Mouse (Mus musculus) heart, embryonic 14.5 days (tissue): Measurements from ENCODE around the gene Zfp111. TPM values are rescaled to one million over a fixed set of nuclear protein-coding genes. Genes with fewer than 3 reads are reported as not detected.
A peak's percentile ranks its signal among the peaks of the same experiment; 100 is the strongest.

Source experiments
- ATAC-seq: fragments of 200-750 bp; cut with Nextera tagmentation; 2 replicates; pipeline ENCODE4 v1.8.0; 2017; ENCODE audit warnings: low read depth, moderate TSS enrichment; ENCODE audit not compliant: insufficient number of reproducible peaks, insufficient read depth, low FRiP score
- H3K27ac ChIP-seq, 2 experiments: fragments of 200-500 bp in 1 of 2; fragments of 300-500 bp in 1 of 2; sonication (generic) in 1 of 2; replicated peaks in 1 of 2; 2 replicates each; pipeline ENCODE4 v1.5.1; 2012 to 2014; ENCODE audit warnings: low read depth in 2 of 2, low read length in 2 of 2, control low read depth in 1 of 2, mild to moderate bottlenecking in 1 of 2, mixed read lengths in 1 of 2; ENCODE audit not compliant: control insufficient read depth in 1 of 2, insufficient read depth in 1 of 2
- H3K27me3 ChIP-seq: fragments of 300-500 bp; sonication (generic); 2 replicates; pipeline ENCODE4 v1.6.1; 2014; ENCODE audit warnings: mild to moderate bottlenecking, low read length, control low read depth; ENCODE audit not compliant: control insufficient read depth, insufficient read depth
- H3K36me3 ChIP-seq: fragments of 300-500 bp; sonication (generic); 2 replicates; pipeline ENCODE4 v1.6.1; 2014; ENCODE audit warnings: mild to moderate bottlenecking, control low read depth, low read length, mixed read lengths; ENCODE audit not compliant: control insufficient read depth, insufficient read depth
- H3K4me1 ChIP-seq, 2 experiments: fragments of 200-500 bp in 1 of 2; fragments of 300-500 bp in 1 of 2; sonication (generic) in 1 of 2; 2 replicates each; pipeline ENCODE4 v1.6.1; 2012 to 2014; ENCODE audit warnings: low read length in 2 of 2, control low read depth in 1 of 2, mixed read lengths in 1 of 2; ENCODE audit not compliant: control insufficient read depth in 2 of 2, insufficient read depth in 2 of 2
- H3K4me2 ChIP-seq: fragments of 300-500 bp; sonication (generic); 2 replicates; pipeline ENCODE4 v1.6.1; 2014; ENCODE audit warnings: mild to moderate bottlenecking, low read length
- H3K4me3 ChIP-seq, 2 experiments: fragments of 200-500 bp in 1 of 2; fragments of 300-500 bp in 1 of 2; sonication (generic) in 1 of 2; 2 replicates each; pipeline ENCODE4 v1.5.1; 2012 to 2014; ENCODE audit warnings: low read length in 2 of 2, mild to moderate bottlenecking in 2 of 2, control low read depth in 1 of 2, low read depth in 1 of 2, moderate library complexity in 1 of 2; ENCODE audit not compliant: control insufficient read depth in 1 of 2, insufficient read depth in 1 of 2
- H3K9ac ChIP-seq: fragments of 300-500 bp; sonication (generic); 2 replicates; pipeline ENCODE4 v1.6.1; 2014; ENCODE audit warnings: mild to moderate bottlenecking, low read length
- H3K9me3 ChIP-seq: fragments of 300-500 bp; sonication (generic); 2 replicates; pipeline ENCODE4 v1.6.1; 2016; ENCODE audit warnings: low read length, control low read depth; ENCODE audit not compliant: control insufficient read depth
- WGBS: fragments of 180-500 bp; shearing (Covaris S2); extraction: QIAGEN DNeasy Blood & Tissue Kit; methylation state at CpG from one replicate; pipeline ENCODE4 v1.1.7; 2014; 5-methylcytosine and 5-hydroxymethylcytosine counted together
- polyA plus RNA-seq: library from polyadenylated mRNA; unstranded; fragments of >200 nt; fragmentation: Nextera tagmentation; extraction: Ambion mirVana; gene quantifications from 2 replicates; pipeline ENCODE4 v1.2.1, GENCODE M21; 2014

The Zfp111 gene
- polyA plus RNA-seq, 1 experiment from 2014 or later: 7.1 TPM

- H3K9me3 ChIP-seq: no peaks in the 10 kb centered on the region
- 64% methylated on average over 2 of the region's 2 CpGs for WGBS
- H3K4me1 ChIP-seq: peaks cover 0 to 4% of the 10 kb centered on the region in 2 experiments; a peak in 1 of 4 replicates
- H3K27ac ChIP-seq: no peak overlapping the region
- no peak overlapping the region for H3K9ac ChIP-seq
- H3K36me3 ChIP-seq: peaks cover 7% of the 10 kb centered on the region; the same call in 1 of the 2 replicates
- H3K4me2 ChIP-seq: no peak overlapping the region
- H3K4me3 ChIP-seq: no peak overlapping the region
- no peak for ATAC-seq
- H3K27me3 ChIP-seq: no peaks in the 10 kb centered on the region
Observed at GRCm38 (mm10) chr7:24210296-24210695, 947 bp downstream of the Zfp111 start.

- H3K27ac ChIP-seq: no peak overlapping the region
- peaks cover 0 to 4% of the 10 kb centered on the region in 2 experiments; a peak in 1 of 4 replicates for H3K4me1 ChIP-seq
- ATAC-seq: no peak
- peaks cover 24% of the 10 kb centered on the region for H3K36me3 ChIP-seq
- peak overlapping the region; percentile 7 to 64; a peak in 3 of 4 replicates for H3K4me3 ChIP-seq
- no peaks in the 10 kb centered on the region for H3K27me3 ChIP-seq
- no peak overlapping the region for H3K9ac ChIP-seq
- WGBS: 58% methylated on average over 7 of the region's 7 CpGs
- H3K9me3 ChIP-seq: no peaks in the 10 kb centered on the region
- H3K4me2 ChIP-seq: peak overlapping the region; percentile 65
Observed at GRCm38 (mm10) chr7:24208282-24208886, 2.9 kb downstream of the Zfp111 start.

- WGBS: 11% methylated on average over 24 of the region's 24 CpGs
- Histone ChIP-seq H3K9me3 (no peaks in the 10 kb centered on the region), H3K4me2 (peak overlapping the region; percentile 65), H3K36me3 (peaks cover 30% of the 10 kb centered on the region), H3K4me1 (peaks cover 0 to 4% of the 10 kb centered on the region in 2 experiments; a peak in 1 of 4 replicates), H3K9ac (peak overlapping the region; percentile 90), H3K27me3 (no peaks in the 10 kb centered on the region), H3K27ac (peak overlapping the region; percentile 38 to 61; a peak in 2 of 4 replicates), H3K4me3 (peak overlapping the region; percentile 64 to 69)
- peak; percentile 66; the same call in 1 of the 2 replicates for ATAC-seq
Observed at GRCm38 (mm10) chr7:24207488-24208261, 3.6 kb downstream of the Zfp111 start.

- WGBS: 94% methylated on average over 4 of the region's 4 CpGs
Observed at GRCm38 (mm10) chr7:24196961-24197360, 14.3 kb downstream of the Zfp111 start.

GRCm38 (mm10) chr7:24193157-24193556, 18.1 kb downstream of the Zfp111 start:
- no peak for ATAC-seq
- Histone ChIP-seq H3K27me3 (no peaks in the 10 kb centered on the region), H3K4me3 (no peak overlapping the region), H3K9ac (no peak overlapping the region), H3K27ac (no peak overlapping the region), H3K9me3 (peaks cover 10% of the 10 kb centered on the region), H3K4me2 (no peak overlapping the region), H3K4me1 (no peaks in the 10 kb centered on the region), H3K36me3 (peaks cover 24% of the 10 kb centered on the region)
- WGBS: 80% methylated on average over 3 of the region's 3 CpGs

More at GRCm38 (mm10) chr7:24196961-24197360, 14.3 kb downstream of the Zfp111 start:
- Histone ChIP-seq H3K4me1 (no peaks in the 10 kb centered on the region), H3K9ac (no peak overlapping the region), H3K4me3 (no peak overlapping the region), H3K36me3 (peaks cover 62% of the 10 kb centered on the region), H3K4me2 (no peak overlapping the region), H3K27me3 (no peaks in the 10 kb centered on the region), H3K27ac (no peak overlapping the region), H3K9me3 (peaks cover 22% of the 10 kb centered on the region)
- no peak for ATAC-seq

- Histone ChIP-seq H3K36me3 (peaks cover 11% of the 10 kb centered on the region), H3K27ac (no peak overlapping the region), H3K9me3 (0 out of 2 replicates have a peak, but pooled peaks cover 7% of the 10 kb centered on the region), H3K27me3 (no peaks in the 10 kb centered on the region), H3K4me1 (no peaks in the 10 kb centered on the region), H3K4me3 (no peak overlapping the region), H3K9ac (no peak overlapping the region), H3K4me2 (no peak overlapping the region)
- WGBS: 65% methylated on average over 2 of the region's 2 CpGs
- ATAC-seq: no peak
Observed at GRCm38 (mm10) chr7:24191361-24191760, 19.9 kb downstream of the Zfp111 start.

GRCm38 (mm10) chr7:24189571-24189944, 21.7 kb downstream of the Zfp111 start:
- H3K9me3 ChIP-seq: 0 out of 2 replicates have a peak, but pooled peaks cover 7% of the 10 kb centered on the region
- H3K4me3 ChIP-seq: no peak overlapping the region
- H3K4me2 ChIP-seq: no peak overlapping the region
- 25% methylated on average over 5 of the region's 5 CpGs for WGBS
- no peaks in the 10 kb centered on the region for H3K4me1 ChIP-seq
- no peaks in the 10 kb centered on the region for H3K27me3 ChIP-seq
- no peak overlapping the region for H3K27ac ChIP-seq
- no peak overlapping the region for H3K9ac ChIP-seq
- ATAC-seq: no peak
- H3K36me3 ChIP-seq: peaks cover 10% of the 10 kb centered on the region
